Mouse (Mus musculus) granulocyte monocyte progenitor cell, adult 5-6 weeks (primary cell): ENCODE measurements around the gene Supt4a. TPM values are rescaled to one million over a fixed set of nuclear protein-coding genes. Genes with fewer than 3 reads are reported as not detected.

Source experiments
- ATAC-seq: replicated peaks from 2 replicates; pipeline ENCODE4 v1.8.0; 2016; ENCODE audit warnings: mild to moderate bottlenecking, moderate TSS enrichment, inconsistent platforms; ENCODE audit not compliant: poor library complexity, severe bottlenecking
- total RNA-seq, 2 experiments: library from RNA; stranded (forward) in 1 of 2; stranded (reverse) in 1 of 2; fragments of 200-712, 200-1000 nt in 1 of 2; fragments of >200 nt in 1 of 2; fragmentation: Nextera tagmentation in 1 of 2; gene quantifications; 2 replicates each; pipeline ENCODE4 v1.2.3; 2014 to 2017

Supt4a gene
- total RNA-seq, 2 experiments from 2014 or later: 81.1 to 130 TPM

- no peak for ATAC-seq
These were observed 25.5 kb downstream of the Supt4a start for GRCm38 (mm10) chr11:87762702-87763385.

- no peak for ATAC-seq
These were observed 26.2 kb downstream of the Supt4a start for GRCm38 (mm10) chr11:87763511-87763987.

GRCm38 (mm10) chr11:87763988-87764876 lies 26.9 kb downstream of the Supt4a start:
- peak; percentile 13 for ATAC-seq

GRCm38 (mm10) chr11:87768745-87769144 lies 31.4 kb downstream of the Supt4a start:
- ATAC-seq: no peak

GRCm38 (mm10) chr11:87770989-87771388 lies 33.6 kb downstream of the Supt4a start:
- peak; percentile 74 for ATAC-seq

- no peak for ATAC-seq
These were observed 35.0 kb downstream of the Supt4a start for GRCm38 (mm10) chr11:87772354-87772753.

GRCm38 (mm10) chr11:87778100-87778765 lies 40.9 kb downstream of the Supt4a start:
- peak; percentile 66 for ATAC-seq

GRCm38 (mm10) chr11:87778915-87779314 lies 41.6 kb downstream of the Supt4a start:
- peak; percentile 2; the same call in 1 of the 2 replicates for ATAC-seq

- peak; percentile 76 for ATAC-seq
These were observed 42.0 kb downstream of the Supt4a start for GRCm38 (mm10) chr11:87779392-87779791.

- ATAC-seq: no peak
These were observed 42.8 kb downstream of the Supt4a start for GRCm38 (mm10) chr11:87780130-87780529.

GRCm38 (mm10) chr11:87790088-87790487 lies 52.7 kb downstream of the Supt4a start:
- peak; percentile 57 for ATAC-seq

Other genes with a start within 250 kb of the Supt4a start
- not detected in 2 replicates for gene Gm11492, start 170.9 kb upstream of the Supt4a start, total RNA-seq (2014; fragmentation: Nextera tagmentation)
- not detected in 2 replicates for gene Gm11492, start 170.9 kb upstream of the Supt4a start, total RNA-seq (2017)
- 4.7 TPM in 1 of 2 replicates, not detected in the other for gene Sept4, start 168.6 kb upstream of the Supt4a start, total RNA-seq (2014; fragmentation: Nextera tagmentation)
- 1.3 TPM in 1 of 2 replicates, not detected in the other for gene Sept4, start 168.6 kb upstream of the Supt4a start, total RNA-seq (2017)
- gene Mtmr4, start 145.4 kb upstream of the Supt4a start, total RNA-seq (2014; fragmentation: Nextera tagmentation): 25.2 and 25.4 TPM in 2 replicates
- 20.3 and 22.6 TPM in 2 replicates for gene Mtmr4, start 145.4 kb upstream of the Supt4a start, total RNA-seq (2017)
- not detected in 2 replicates for gene Hsf5, start 120.4 kb upstream of the Supt4a start, total RNA-seq (2014; fragmentation: Nextera tagmentation)
- not detected in 2 replicates for gene Hsf5, start 120.4 kb upstream of the Supt4a start, total RNA-seq (2017)
- 4.5 and 16.1 TPM in 2 replicates for gene Rnf43, start 74.8 kb upstream of the Supt4a start, total RNA-seq (2014; fragmentation: Nextera tagmentation)
- gene Rnf43, start 74.8 kb upstream of the Supt4a start, total RNA-seq (2017): 4.2 and 6.7 TPM in 2 replicates
- gene Tspoap1, start 23.0 kb downstream of the Supt4a start, total RNA-seq (2014; fragmentation: Nextera tagmentation): 100 and 132 TPM in 2 replicates
- 51.8 and 56.2 TPM in 2 replicates for gene Tspoap1, start 23.0 kb downstream of the Supt4a start, total RNA-seq (2017)
- gene Mpo, start 56.0 kb downstream of the Supt4a start, total RNA-seq (2014; fragmentation: Nextera tagmentation): 13,307 and 13,753 TPM in 2 replicates
- gene Mpo, start 56.0 kb downstream of the Supt4a start, total RNA-seq (2017): 9,750 and 13,011 TPM in 2 replicates
- gene Lpo, start 90.7 kb downstream of the Supt4a start, total RNA-seq (2014; fragmentation: Nextera tagmentation): not detected in 2 replicates
- not detected in 2 replicates for gene Lpo, start 90.7 kb downstream of the Supt4a start, total RNA-seq (2017)
- 12.5 and 28.4 TPM in 2 replicates for gene Mks1, start 115.7 kb downstream of the Supt4a start, total RNA-seq (2014; fragmentation: Nextera tagmentation)
- 3.7 and 10.9 TPM in 2 replicates for gene Mks1, start 115.7 kb downstream of the Supt4a start, total RNA-seq (2017)
- gene Epx, start 138.0 kb downstream of the Supt4a start, total RNA-seq (2014; fragmentation: Nextera tagmentation): 0.82 TPM in 1 of 2 replicates, not detected in the other
- 4.4 and 4.7 TPM in 2 replicates for gene Epx, start 138.0 kb downstream of the Supt4a start, total RNA-seq (2017)
- not detected in 2 replicates for gene Olfr462, start 154.7 kb downstream of the Supt4a start, total RNA-seq (2014; fragmentation: Nextera tagmentation)
- not detected in 2 replicates for gene Olfr462, start 154.7 kb downstream of the Supt4a start, total RNA-seq (2017)
- gene Olfr463, start 159.8 kb downstream of the Supt4a start, total RNA-seq (2014; fragmentation: Nextera tagmentation): not detected in 2 replicates
- gene Olfr463, start 159.8 kb downstream of the Supt4a start, total RNA-seq (2017): not detected in 2 replicates
- not detected in 2 replicates for gene Olfr464, start 183.4 kb downstream of the Supt4a start, total RNA-seq (2014; fragmentation: Nextera tagmentation)
- gene Olfr464, start 183.4 kb downstream of the Supt4a start, total RNA-seq (2017): not detected in 2 replicates
- 20.9 and 24.9 TPM in 2 replicates for gene Dynll2, start 250.0 kb downstream of the Supt4a start, total RNA-seq (2014; fragmentation: Nextera tagmentation)
- 12.3 and 17.3 TPM in 2 replicates for gene Dynll2, start 250.0 kb downstream of the Supt4a start, total RNA-seq (2017)